Mouse (Mus musculus) adipocyte (in vitro differentiated cells): Measurements from ENCODE around the gene Faap100.
"Not testable (repeated sequence)": the region's sequence is repeated elsewhere in the genome, so short reads cannot be mapped to it uniquely, and the experiment has no call there.

ENCODE experiments used
- DNase-seq: peaks from one replicate; pipeline ENCODE4 v3.0.0-alpha.2; 2016; ENCODE audit warnings: low spot score

Faap100 gene

GRCm38 (mm10) chr11:120351250-120352092 lies 27.1 kb downstream of the Faap100 start:
- DNase-seq, result no peak

DNA sequence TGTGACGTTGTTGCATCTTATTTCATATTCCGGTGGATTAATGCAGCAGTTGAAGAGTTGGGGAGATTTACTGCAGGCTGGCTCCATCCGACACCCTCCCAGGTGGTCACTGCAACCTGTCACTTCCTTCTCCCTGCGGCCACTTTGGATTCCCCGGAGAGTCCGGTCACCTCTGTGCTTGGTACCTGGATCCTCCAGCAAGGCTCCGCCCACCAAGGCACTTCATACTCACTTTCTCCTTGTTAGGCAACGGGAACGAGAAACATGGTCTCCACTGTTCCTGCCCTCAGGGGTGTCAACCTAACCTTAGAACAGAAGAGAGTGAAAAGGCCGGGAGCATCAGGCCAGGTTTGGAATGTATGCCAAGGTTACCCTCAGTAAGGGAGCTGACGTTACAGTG lies 27.9 kb downstream of the Faap100 start:
- no peak for DNase-seq

DNA sequence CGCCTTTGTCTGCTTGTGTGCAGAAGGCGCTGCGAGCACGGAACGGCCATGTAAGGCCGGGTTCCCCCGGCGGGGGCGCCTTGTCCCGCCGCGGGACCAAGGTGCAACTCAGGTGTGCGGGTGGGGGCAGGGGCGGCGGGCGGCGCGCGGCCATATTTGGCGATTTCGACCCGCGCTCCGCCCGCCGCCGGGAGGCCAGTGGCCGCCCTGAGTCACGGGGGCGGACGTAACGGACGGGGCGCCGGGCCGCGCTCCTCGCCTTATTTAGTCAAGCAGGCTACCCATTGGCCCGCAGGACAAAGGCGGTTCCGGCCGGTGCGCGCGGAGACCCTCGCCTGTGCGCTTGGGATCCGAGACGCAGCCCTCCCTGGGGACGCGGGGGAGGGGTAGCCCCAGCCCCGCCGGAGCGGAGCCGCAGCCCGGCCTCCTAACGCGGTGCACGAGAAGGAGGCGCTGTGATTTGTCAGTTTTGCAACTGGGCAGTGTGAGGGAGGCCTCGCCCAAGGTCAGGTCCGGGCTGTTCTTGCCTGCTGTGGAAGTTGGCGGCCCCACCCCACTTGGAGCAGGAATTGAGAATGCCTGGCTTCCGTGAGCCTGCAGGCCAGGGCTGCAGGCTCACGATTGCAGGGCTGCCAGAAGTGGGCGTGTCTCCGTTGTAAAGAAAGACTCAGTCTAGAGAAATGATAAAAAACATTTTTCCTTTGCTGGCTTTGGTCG lies 28.4 kb downstream of the Faap100 start:
- DNase-seq, result peak; percentile 96

DNA sequence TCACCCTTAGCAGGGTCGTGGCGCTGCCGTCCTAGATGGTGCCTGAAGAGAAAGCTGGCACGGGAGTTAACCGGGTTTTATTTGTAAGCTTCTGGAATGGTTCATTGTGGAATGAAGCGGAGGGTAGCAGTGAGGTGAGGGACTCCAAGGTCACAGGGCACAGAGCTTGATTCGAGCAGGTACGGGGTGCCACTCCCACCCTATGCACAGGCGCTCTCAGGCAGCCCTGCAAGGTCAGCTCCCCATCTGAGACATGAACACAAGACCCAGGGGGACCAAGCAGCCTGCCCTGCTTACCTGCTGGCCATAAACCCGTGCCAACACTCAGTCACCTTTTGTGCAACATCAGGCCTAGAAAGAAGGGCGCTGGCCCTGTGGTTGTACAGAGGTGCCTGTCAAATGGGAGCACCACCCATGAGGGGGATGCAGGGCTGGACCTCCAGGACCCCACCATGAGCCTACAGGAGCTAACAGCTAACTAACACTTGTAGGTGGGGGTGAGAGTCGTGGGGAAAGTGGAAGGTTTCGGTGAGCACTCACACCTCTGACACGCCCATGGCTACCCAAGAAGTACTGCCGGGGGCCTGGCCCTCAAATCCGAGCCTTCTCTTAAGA lies 29.1 kb downstream of the Faap100 start:
- DNase-seq, result peak; percentile 55

DNA sequence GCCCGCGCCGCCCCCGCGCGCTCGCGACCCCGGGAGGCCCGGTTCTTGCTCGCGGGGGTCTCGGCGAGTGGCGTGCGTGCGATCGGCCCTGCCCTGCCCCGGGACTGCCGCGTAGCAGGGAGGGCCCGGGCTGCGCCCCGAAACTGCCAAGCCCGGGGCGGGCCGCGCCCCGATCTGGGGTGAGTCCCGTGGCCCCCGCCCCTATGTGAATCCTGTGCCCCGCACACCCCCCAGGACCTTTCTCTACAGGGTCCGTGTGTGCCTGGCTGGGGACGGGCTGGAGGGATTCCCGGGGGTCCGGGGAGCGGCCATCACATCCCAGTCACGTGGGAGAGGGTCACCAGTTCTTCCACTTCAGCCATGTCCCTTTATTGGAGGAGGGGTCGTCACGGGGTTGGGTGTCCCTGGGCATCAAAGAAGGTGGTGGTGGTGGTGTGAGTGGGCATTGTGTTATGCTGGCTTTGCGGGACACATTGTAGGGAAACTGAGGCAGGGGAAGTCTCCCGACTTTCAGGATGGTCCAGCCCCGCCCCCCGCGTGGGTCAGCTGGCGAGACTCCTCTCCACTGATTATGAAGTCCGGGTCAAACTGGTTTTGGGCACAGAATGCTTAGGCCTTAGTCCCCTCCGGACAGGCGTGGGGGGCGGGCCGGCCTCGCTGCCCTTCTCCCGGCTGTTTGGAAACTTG lies 29.7 kb downstream of the Faap100 start:
- DNase-seq, result peak; percentile 71

- peak; percentile 88 for DNase-seq
Observed at GRCm38 (mm10) chr11:120347791-120348683, 30.5 kb downstream of the Faap100 start, which contains the start of gene Actg1. Gene Actg1, minus strand, starts transcription at chr11:120348542.

DNA sequence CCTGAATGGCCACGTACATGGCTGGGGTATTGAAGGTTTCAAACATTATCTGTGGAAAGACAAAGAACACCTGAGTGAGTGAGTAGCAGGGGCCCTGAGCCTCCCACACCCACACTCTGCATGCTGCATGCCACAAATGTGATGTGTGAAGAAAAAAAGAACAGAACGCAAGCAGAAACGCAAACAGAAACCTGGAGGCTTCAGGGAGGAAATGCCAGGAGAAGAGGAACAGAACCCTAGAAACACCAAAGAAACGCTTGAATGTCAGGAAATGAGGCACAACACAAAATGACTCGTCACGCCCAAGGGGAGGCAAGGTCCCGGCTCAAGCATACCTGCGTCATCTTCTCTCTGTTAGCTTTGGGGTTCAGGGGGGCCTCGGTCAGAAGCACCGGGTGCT lies 31.3 kb downstream of the Faap100 start:
- DNase-seq, result no peak

GRCm38 (mm10) chr11:120346383-120347034 lies 32.1 kb downstream of the Faap100 start:
- not testable (repeated sequence) for DNase-seq

GRCm38 (mm10) chr11:120345067-120345681 lies 33.4 kb downstream of the Faap100 start:
- DNase-seq, result peak; percentile 41

DNA sequence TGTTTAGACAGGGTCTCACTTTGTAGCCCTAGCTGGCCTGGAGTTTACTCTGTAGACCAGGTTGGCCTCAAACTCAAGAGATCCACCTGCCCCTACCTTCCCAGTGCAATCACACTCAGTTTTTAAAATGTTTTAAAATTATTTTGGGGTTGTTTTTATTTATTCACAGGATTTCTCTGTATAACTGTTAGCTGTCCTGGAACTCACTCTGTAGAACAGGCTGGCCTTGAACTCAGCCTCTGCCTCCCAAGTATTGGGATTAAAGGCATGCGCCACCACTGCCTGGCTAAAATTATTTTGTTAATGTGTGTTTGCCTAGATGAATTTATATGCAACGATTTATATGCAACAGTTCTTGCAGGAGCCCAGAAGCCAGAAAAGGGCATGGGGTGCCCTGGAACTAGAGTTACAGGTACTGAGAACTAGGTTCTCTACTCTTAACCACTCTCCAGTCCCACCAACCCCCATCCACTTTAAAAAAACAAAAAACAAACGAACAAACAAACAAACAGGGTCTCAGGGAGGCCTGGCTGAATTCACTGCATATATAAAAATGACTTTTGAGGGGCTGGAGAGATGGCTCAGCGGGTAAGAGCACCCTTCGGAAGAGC lies 34.1 kb downstream of the Faap100 start:
- DNase-seq, result no peak

DNA sequence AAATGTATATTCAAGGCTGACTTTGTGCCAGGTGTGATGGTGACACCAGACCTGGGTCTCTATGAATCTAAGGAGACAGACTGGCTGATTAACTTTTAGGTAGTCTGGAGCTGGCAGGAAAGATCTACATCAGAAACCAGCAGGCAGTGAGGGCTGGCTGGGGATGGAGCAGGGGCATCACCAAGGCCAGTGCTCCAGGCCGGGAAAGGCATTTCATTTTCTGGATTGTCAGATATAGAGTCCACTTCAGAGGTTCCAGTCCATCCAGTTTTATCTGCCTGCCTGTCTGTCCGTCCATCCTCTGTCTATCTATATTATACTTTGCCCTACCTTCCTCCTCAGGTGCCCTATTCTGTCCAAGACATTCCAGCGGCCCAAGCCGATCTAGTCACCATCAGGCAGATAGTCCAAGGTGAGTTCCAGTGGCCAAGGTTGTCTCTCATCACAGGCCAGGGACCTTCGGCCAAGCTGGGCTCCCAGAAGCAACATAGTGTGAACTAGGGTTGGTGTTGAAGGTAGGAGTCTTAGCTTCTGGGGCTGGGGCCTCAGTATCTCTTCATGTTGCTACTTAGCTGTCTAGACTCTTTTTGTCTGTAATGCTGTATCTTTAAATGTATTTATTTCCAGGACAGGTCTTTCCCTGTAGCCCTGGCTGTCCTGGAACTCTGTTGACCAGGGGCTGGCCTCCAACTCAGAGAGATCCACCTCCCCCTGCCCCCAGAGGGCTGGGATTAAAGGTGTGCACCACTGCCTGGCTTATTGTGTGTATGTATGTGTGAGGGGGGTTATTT lies 34.9 kb downstream of the Faap100 start:
- no peak for DNase-seq

- DNase-seq, result no peak
Observed at GRCm38 (mm10) chr11:120342656-120343160, 35.9 kb downstream of the Faap100 start.

GRCm38 (mm10) chr11:120341661-120342060 lies 36.9 kb downstream of the Faap100 start:
- DNase-seq, result no peak

DNA sequence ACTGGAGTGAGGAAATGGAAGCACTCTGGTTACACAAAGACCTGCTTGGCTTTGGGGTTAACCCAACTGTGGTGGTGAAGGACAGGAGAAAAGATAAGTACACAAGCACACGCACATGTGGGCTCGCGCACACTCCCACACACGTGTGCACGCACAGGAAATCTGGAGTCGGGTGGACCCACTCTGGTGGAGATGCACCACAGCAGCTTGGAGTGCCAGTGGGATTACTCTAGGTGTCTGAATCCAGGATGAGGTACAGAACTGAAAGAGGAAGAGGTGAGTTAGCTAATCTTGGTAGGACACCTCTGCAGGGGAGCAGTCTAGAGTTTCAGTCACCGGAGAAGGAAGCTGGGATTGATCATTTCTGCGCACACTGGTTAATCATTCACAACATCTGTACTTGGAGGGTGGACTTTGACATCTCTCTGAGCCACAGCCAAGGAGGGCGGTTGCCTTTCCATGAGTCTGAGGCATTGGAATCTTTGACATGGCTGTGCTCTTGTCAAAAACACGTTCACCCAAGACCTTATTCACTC lies 38.5 kb downstream of the Faap100 start:
- no peak for DNase-seq

GRCm38 (mm10) chr11:120338786-120339185 lies 39.8 kb downstream of the Faap100 start:
- no peak for DNase-seq

DNA sequence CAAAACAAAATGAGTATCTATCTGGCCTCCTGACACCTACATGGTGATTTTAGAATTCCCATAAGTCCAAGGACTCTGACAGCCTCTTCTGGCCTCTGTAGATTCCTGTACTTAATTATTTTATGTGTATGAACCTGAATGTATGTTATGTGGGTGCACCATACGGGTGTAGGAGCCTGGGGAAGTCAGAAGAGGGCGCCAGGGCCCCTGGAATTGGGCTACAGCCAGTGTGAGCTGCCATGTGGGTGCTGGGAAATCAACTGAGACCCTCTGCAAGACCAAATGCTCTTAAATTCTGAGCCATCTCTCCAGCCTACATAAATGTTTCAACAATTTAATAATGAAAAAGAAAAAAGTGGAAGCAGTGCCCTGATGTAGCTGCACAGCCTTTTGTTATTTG lies 41.1 kb downstream of the Faap100 start:
- no peak for DNase-seq

DNA sequence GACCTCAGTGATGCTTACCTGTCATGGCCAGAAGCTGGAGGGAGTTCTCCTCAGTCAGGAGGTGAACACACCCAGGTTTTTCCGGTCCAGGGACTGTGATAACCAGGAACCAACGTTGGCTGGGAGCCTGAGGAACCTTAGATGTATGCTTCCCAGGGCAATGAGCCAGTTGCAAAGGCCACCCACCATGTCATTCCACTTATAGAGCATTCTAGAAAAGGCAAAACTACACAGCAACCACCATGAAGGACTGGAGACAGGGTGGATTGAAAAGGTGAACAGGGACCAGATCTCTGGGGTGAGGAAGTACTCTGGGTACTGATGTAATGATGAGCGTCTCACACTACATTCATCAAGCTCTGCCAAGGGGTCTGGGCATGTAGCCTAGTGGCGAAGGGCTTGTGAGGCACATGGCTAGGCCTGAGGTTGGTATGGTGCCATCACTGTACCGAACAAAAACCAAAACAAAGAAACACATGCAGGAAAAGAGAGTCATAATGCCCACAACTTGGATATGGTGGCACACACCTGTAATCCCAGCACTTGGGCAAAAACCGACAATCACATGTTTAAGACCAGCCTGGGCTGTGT lies 43.0 kb downstream of the Faap100 start:
- DNase-seq, result no peak

- DNase-seq, result no peak
Observed at GRCm38 (mm10) chr11:120320156-120320555, 58.4 kb downstream of the Faap100 start.
